Mouse (Mus musculus) hematopoietic stem cell, adult 5-6 weeks (primary cell): ENCODE results near the gene 8030411F24Rik. TPM values are rescaled to one million over a fixed set of nuclear protein-coding genes. Genes with fewer than 3 reads are reported as not detected.

Experiments
- total RNA-seq: library from RNA; stranded (forward); fragments of 172-1452, 232-1000 nt; gene quantifications from 2 replicates; pipeline ENCODE4 v1.2.3, GENCODE M21; 2017

The 8030411F24Rik gene
- total RNA-seq, 1 experiment from 2014 or later, result not detected

Other genes with a start within 250 kb of the 8030411F24Rik start
- gene Nxt1, start 109.4 kb upstream of the 8030411F24Rik start, total RNA-seq, result 21.9 and 39.3 TPM in 2 replicates
- gene Gzf1, start 101.0 kb upstream of the 8030411F24Rik start, total RNA-seq, result 17.4 and 22.4 TPM in 2 replicates
- gene Napb, start 49.5 kb upstream of the 8030411F24Rik start, total RNA-seq, result 1.4 and 2.9 TPM in 2 replicates
- not detected in 2 replicates for gene Cstl1, start 31.7 kb upstream of the 8030411F24Rik start, total RNA-seq
- gene Cst11, start 10.5 kb upstream of the 8030411F24Rik start, total RNA-seq, result not detected in 2 replicates
- gene Cst12, start 7.4 kb downstream of the 8030411F24Rik start, total RNA-seq, result not detected in 2 replicates
- gene Cst8, start 16.8 kb downstream of the 8030411F24Rik start, total RNA-seq, result not detected in 2 replicates
- not detected in 2 replicates for gene Cst13, start 38.1 kb downstream of the 8030411F24Rik start, total RNA-seq
- gene Cst9, start 53.1 kb downstream of the 8030411F24Rik start, total RNA-seq, result not detected in 2 replicates
- not detected in 2 replicates for gene 9230104L09Rik, start 83.0 kb downstream of the 8030411F24Rik start, total RNA-seq
- 200 and 303 TPM in 2 replicates for gene Cst3, start 93.7 kb downstream of the 8030411F24Rik start, total RNA-seq
- gene Gm1330, start 221.2 kb downstream of the 8030411F24Rik start, total RNA-seq, result not detected in 2 replicates
- not detected in 2 replicates for gene Gm10750, start 235.2 kb downstream of the 8030411F24Rik start, total RNA-seq